Mouse (Mus musculus) CH12.LX (cell line): Measurements from ENCODE around the gene Fam186b.

Experiments
- CTCF ChIP-seq, 2 experiments: IDR thresholded peaks in 1 of 2; conservative IDR thresholded peaks in 1 of 2; 2 replicates each; pipeline ENCODE4 v1.5.1; 2011 to 2012; ENCODE audit warnings: low read depth in 2 of 2, low read length in 2 of 2, improper control_type of control experiment in 1 of 2, inconsistent platforms in 1 of 2, mild to moderate bottlenecking in 1 of 2, moderate library complexity in 1 of 2
- ELF1 ChIP-seq: IDR thresholded peaks from 2 replicates; pipeline ENCODE4 v1.6.1; 2014; ENCODE audit warnings: low read depth, mild to moderate bottlenecking, inconsistent platforms, low read length, improper control_type of control experiment
- EP300 ChIP-seq: IDR thresholded peaks from 2 replicates; pipeline ENCODE4 v1.6.1; 2011; ENCODE audit warnings: low read length, improper control_type of control experiment
- GABPA ChIP-seq: IDR thresholded peaks from 2 replicates; pipeline ENCODE4 v1.6.1; 2012; ENCODE audit warnings: low read depth, low read length, improper control_type of control experiment, inconsistent platforms; ENCODE audit not compliant: insufficient replicate concordance
- MAX ChIP-seq: IDR thresholded peaks from 2 replicates; pipeline ENCODE4 v1.6.1; 2011; ENCODE audit warnings: low read length, improper control_type of control experiment
- MAZ ChIP-seq: IDR thresholded peaks from 2 replicates; pipeline ENCODE4 v1.6.1; 2012; ENCODE audit warnings: low read depth, mild to moderate bottlenecking, inconsistent platforms, low read length, improper control_type of control experiment, moderate library complexity
- MXI1 ChIP-seq: IDR thresholded peaks from 2 replicates; pipeline ENCODE4 v1.6.1; 2011; ENCODE audit warnings: mild to moderate bottlenecking, low read depth, low read length, improper control_type of control experiment
- MYC ChIP-seq: IDR thresholded peaks from 2 replicates; pipeline ENCODE4 v1.6.1; 2011; ENCODE audit warnings: low read depth, mild to moderate bottlenecking, improper control_type of control experiment, low read length
- ZMIZ1 ChIP-seq: IDR thresholded peaks from 2 replicates; pipeline ENCODE4 v1.6.1; 2012; ENCODE audit warnings: low read depth, mild to moderate bottlenecking, inconsistent platforms, low read length, improper control_type of control experiment

GRCm38 (mm10) chr15:99284527-99285188, 11.0 kb downstream of the Fam186b start:
- TF ChIP-seq ZMIZ1 (no peak), CTCF (conservative IDR thresholded peaks at IDR 0.05 in 1 of 2, IDR thresholded peaks at IDR 0.05 in 1 of 2; ENCODE audit: low read depth in 2 of 2, low read length in 2 of 2) (no peak), EP300 (no peak), MAX (0 out of 2 replicates have a peak, but pooled peaks have one; percentile 35), ELF1 (no peak), MXI1 (peak; percentile 34; the same call in 1 of the 2 replicates), MYC (0 out of 2 replicates have a peak, but pooled peaks have one; percentile 14), GABPA (no peak), MAZ (0 out of 2 replicates have a peak, but pooled peaks have one; percentile 51)
